Mouse (Mus musculus) kidney, postnatal 4 days (tissue): ENCODE data around the gene Ppp1r27.
"Not testable (repeated sequence)": the region's sequence is repeated elsewhere in the genome, so short reads cannot be mapped to it uniquely, and the experiment has no call there.

ENCODE experiments used
- DNase-seq, 2 experiments: peaks; one replicate each; pipeline ENCODE4 v3.0.0; 2021; ENCODE audit warnings: mixed read lengths in 2 of 2

Gene Ppp1r27

DNA sequence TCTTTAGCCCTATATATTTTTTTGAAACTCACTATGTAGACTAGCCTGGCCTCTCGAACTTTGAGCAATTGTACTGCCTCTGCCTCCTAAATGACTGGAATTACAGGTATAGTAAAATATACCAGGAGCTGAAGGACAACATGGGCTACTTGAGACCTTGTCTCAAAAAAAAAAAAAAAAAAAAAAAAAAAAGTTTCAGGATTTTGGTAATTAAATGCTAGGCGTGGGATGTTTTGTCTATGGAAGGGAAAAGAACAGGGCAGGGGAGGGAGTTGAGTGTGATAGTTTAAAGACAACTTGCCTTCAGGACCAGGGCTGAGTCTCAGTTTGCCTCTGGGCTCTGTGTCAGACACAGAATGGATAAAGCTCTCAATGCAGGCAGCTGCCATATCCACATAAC is 24.1 kb upstream of the Ppp1r27 start:
- no peak for DNase-seq

DNA sequence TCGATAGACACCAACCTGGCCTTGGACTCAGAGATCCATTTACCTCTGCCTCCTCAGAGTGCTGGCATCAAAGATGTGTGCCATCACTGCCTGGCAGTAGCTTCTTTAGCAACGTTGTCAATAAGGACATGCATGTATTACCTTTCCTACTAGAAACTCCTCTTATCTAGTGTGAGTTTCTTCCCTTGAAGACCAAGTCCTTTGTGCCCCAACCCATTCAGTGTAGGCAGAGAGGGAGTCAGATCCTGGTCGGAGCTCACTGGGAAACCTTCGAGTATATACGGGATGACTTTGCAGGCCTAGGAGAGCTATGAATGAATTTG is 23.3 kb upstream of the Ppp1r27 start:
- DNase-seq = no peak

DNA sequence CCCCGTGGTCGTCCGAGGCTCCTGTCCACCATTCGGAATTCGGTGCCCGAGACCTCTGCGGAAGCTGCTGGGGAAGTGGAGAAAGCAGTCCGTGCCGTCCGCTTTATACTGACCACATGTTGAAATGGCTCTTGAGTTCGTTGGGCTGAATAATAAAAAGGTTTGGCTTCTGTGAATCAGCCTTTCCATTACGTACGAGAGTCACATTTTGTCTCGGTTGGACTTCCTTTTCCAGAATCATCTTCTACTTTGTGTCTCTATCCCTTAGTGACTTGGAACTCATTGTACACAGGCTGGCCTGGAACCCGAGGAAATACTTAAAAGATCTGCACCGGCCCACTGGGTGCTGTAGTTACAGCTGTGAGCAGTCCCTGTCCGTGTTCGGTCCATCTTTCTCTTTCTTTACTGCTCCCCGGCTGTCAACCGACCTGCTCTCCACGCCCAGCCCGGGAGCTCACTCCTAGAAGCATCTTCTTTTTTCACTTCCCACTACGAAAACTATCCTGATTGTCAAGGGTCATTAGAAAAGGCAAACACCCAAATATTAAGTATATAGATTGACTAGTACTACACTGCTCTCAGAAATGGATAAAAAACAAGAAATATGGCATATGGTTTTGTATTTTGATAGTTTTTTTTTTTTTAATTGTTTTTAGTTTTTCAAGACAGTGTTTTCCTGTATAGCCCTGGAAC is 22.8 kb upstream of the Ppp1r27 start:
- DNase-seq = peak; percentile 17 to 38

DNA sequence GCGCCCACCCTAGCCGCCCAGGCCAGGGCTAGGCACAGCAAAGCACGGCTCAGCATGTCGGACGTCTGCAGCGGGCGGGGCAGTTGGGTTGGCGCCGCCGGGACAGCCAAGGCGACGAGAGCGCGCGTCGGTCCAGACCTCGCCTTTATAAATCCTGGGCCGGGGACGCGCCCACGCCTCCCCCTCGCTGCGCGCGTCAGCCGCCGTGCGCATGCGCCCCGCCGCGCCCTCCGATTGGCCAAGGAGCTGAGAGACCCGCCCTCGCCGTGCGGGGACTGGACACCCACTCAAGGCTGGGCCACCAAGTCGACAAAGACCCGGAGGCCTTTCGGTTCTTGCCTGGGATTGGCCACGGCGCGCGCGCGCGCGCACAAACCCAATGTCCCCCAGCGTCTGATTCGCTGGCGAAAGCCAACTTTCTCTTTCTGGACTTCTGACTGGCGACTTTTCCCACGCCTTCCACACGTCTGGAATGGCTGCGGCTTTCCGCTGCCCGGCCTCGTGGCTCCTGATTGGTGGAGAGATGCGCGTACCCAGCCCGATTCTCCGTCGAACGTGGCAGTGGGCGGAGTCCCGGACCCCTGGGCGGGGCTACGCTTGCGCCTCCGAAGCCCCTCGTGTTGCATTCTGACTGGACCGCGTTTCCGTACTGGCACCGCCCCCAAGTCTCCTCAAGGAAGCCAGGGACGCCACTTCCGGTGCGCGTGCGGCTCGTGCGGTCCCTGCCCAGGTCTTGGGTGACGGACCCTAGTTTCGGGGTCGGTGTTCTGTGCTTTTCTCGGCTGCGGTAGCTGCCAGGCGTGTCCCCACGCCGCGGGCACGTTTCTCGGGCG is 22.0 kb upstream of the Ppp1r27 start, which contains the start of gene P4hb:
Gene P4hb (minus strand): TSS at position 502 of the 833 bp plus-strand sequence.
- DNase-seq = peak; percentile 100

DNA sequence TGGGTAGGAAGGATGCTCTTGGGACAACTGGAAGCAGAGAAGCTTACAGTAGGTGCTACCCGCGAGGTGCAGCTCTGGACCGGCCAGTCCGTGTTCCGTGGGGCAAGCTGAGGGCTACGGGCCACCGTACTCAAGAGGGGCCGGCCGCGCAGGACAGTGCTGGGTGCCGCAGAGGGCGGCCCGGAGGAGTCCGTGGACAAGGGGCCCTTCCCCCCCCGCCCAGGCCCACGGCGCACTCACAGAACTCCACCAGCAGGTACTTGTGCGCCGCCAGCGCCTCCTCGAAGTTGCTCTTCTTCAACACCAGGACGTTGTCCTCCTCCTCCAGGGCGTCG is 21.5 kb upstream of the Ppp1r27 start:
- no peak for DNase-seq

DNA sequence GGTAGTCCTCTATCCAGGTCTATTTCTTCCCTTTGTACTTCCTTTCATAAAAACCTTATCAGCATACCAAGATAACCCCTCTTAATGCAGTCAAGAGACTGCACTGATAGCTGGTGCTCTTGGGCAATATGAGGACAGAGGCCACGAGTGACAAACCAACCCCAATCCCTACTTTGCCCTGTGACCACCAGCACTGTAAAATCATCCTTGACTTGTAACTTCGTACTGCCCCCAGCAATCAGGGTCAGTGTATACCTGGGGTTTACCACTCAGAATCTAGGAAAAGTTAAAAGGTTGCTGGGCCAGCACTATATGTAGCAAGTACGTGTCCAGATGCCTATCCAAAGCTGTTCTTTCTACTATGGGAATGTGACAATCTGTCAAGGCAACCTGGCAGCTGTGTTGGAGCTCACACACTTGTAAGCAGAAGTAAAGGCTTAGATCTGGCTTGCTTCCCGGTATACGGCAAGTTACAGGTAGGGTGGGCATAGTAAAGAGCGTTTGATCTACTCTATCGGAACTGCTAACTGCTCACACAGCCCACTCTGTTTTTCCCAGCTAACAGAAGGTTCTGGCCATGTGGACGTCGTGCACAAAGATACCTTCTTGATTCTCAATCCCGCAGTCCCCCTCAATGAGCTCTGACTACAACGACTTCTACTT is 21.0 kb upstream of the Ppp1r27 start:
- DNase-seq = no peak

DNA sequence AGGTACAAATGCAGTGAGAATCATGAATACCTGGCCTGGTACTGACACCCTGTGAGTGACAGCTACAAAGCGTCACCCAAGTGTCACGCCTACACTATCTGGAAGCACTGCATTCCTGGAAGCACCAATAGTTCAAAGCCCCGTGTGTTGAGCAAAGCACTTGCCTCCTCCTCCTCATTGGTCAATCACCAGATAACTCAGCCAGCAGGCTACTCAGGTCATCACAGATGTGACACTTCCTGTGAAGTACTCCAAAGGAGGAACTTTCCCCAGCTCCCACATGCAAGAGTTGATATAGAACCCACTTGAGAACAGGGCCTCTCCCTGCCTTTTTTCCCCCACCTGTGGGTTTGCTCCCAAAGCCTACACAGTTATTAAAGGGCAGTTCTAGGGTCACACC is 20.2 kb upstream of the Ppp1r27 start:
- no peak for DNase-seq

DNA sequence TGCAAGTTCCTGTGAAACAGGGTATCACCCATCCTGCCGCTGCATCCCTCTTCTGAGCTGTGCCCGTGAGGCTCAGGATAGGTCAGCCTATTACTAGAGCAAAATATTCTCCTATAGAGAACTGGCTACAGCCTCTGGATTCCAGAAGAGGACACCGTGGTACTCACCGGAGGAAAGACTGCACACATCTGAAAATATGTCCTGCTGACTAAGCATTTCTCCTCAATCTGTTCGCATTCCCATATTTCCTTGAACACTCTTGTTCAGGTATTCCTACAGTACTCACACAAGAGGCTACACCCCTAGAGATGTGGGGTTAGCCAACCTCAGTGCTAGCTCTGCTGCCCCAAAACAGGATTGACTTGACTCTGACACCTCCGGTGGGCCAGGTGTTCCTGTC is 17.4 kb upstream of the Ppp1r27 start:
- DNase-seq = no peak

DNA sequence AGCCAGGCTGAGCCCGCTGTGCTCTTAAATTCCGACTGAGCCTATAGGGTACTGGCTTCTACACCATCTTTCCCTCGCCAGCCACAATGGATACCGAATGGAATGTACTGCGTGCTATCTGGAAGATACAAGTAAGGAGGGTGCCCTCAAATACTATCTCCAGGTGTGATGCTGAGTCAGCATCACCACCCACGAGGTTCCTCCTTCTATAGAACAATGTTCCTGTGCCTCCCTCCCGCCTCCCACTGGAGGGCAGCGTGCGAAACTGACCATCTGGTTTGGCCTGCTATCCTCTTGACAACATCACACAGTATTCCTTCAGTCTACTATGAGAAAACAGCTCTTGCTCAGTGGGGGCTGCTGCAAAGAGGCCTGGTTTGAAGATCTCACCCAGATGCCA is 14.2 kb upstream of the Ppp1r27 start:
- no peak for DNase-seq

DNA sequence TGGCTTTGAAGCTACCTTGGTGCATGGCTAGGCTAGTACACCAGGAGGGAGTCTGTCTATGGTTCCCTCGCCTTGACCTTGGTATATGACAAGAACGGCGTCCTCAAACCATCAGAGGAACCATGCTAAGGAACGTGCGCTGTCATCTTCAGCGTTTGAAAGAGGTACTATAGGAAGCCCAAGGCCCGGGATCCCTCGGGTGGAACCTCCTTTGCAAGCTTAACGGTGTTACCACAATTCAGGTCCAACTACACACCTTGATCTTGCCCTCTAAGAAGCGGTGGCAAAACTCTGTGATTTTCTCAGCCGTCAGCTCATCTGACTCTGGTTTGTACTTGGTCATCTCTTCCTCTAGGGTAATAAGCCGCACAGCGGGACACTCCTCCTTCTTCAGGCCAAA is 12.0 kb upstream of the Ppp1r27 start:
- DNase-seq = no peak

DNA sequence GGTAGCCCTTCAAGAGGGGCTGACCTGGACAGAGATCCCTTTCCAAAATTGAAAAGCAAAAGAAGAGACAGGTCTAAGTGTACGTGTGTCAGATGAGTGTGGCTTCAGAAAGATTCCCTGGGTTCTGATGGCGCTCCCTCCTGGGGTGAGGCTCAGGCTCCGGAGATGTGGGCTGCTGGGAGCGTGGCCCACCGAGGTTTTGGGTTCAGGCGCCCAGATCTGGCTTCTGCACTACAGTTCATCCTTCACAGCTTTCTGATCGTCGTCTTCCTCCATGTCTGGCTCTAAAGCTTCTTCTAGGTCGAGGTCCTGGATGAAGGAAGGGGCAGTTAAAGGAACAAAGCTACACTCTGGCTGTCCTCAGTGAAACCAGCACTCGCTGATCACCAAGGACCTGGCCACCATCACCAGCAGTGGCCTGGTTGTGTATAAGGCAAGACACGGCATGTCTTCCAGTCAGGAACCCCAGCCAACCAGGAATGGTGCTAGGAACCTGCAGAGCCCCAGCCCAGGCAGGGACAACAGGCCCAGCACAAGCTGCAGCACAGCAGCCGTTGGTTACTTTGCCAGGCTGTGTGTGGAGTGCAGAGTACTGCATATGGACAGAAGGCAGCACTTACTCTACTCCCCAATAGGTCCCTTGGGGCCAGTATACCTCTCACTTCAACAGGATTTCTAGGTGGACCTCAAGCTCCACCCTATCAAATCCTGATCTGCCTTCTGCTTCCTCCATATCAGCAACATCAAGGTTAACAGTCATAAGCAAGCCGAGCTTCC is 10.2 kb upstream of the Ppp1r27 start:
- no peak for DNase-seq

DNA sequence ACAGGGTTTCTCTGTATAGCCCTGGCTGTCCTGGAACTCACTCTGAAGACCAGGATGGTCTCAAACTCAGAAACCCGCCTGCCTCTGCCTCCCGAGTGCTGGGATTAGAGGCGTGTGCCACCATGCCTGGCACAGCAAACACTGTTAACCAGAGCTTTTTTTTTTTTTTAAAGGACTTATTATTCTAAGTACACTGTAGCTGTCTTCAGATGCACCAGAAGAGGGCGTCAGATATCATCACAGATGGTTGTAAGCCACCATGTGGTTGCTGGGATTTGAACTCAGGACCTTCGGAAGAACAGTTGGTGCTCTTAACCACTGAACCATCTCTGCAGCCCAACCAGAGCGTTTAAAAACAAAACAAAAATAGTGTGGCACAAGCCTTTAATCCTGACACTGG is 7.9 kb upstream of the Ppp1r27 start:
- DNase-seq = not testable (repeated sequence)

DNA sequence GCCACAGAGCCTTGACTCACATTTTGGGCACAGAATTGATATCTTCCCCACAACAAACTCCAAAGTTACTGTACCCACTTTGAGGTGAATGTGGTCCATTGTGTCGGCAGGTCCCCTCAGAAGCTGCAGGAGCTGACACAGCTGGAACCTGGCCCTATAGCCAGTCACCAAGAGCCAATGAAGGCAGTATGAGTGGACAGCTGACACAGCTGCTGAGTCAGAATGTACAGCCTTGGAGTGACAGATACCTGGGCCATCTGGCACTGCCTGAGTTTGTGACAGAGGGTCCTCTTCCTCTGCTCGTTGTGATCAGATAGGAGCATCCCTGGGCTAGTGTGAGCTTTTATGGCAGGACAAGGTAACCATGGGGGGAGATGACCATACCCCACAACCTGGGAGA is 4.3 kb upstream of the Ppp1r27 start:
- DNase-seq = no peak

DNA sequence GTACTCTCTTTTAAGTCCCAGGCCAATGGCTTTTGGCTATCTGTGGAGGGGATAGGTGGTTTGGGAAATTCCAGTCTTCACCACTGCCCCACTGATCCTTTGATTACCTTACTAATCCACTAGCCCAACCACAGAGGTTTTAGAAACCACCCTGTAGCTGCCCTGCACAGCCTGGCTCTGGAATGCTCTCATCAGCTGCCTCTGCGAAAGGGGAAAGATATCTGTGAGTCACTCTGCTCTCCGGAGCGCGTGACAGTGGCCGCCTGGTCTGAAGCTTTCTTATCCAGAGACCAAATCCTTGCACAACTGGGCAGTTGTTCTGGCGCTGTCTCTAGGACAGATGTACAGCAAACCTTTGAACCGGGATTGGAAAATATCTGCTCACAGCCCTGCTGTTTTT is 3.9 kb upstream of the Ppp1r27 start:
- DNase-seq = no peak

DNA sequence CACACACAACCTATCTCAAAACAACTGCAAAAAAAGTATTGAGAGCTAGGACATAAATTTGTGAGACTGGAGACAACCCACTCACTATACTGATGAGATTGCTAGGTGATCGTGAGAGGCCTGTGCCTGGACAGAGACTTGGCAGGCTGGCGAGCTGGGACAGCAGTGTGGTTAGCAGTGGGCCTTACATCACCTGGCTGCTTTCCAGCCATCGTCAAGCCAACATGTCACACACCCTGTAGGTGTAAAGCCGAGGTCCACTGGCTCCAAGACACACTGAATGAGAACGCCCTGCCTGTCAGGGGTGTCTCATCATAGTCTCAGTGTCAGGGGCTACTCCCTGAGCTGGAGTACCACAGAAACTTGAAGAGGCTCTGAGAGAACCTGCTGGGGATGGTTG is 1.8 kb upstream of the Ppp1r27 start:
- no peak for DNase-seq

DNA sequence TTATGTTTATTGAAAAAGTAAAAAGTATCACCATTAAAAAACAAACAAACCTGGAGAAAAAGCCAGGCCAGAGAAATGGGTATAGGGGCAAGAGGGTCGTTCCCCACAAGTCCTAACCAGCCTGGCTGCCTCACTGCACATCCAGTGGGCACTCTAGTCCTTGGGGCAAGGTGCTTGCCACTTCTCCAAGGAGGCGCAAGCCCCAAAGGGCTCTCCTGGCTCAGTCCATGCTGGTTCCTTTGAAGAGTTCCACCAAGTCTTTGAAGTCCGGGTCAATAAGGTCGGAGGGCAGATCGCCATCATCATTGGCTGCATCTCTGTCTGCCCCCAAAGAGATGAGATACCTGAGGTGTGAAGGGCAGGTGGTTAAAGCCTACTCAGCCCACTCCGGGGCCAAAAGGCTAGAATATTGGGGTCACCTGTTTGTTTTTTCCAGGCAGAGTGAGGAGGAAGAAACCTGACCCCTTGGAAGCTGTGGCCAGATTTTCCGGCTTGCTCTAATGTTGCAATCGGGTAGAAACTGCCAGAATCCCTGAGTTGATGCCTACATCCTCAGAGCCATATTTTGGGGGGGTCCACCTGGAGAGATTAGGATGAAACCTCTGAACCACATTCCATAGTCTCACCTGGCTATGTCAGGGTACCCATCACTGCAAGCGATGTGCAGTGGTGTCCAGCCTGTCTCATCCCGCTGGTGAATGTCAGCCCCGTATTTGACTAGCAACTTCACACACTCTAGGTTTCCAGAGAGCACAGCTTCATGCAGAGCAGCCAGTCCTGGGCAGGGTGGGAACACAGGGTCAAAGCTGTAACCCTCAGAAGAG is 734 bp downstream of the Ppp1r27 start:
- DNase-seq = no peak

DNA sequence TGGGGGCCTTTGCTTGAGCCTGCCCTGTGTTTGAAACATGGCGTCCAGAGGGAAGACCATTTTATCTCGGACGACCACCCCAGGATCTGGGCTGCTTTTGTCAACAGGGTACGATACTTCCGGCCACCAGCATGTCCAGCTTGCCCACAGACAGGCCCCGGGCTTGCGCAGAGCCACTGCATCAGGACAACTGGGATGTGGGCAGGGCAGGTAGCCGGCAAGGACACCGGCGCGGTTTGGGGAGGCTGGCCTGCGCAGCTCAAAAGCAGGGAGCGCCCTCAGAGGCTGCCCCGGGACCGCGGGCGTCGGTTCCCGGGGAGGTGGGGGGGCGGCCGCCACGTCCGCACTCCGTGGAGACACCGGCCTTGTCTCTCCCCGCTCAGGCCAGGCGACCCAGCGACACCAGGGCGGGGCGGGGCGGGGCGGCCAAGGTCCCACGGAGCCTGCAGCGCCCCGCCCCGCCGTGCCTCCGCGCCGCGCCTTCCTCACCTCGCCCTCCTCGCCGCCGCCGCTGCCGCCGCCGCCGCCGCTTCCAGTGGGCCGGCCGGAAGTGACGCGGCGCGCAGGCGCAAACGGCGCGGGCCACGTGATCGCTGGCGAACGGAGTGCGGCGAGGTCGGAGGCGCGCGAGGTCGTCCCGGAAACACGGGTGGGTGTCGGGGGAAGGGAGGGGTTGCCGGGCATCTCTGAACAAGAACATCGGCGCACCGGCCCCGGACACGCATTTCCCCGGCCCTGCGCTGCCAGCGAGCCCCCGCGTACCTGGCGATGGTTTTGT is 1.6 kb downstream of the Ppp1r27 start, which contains the start of gene Mcrip1:
Gene Mcrip1 (minus strand): TSS at position 560 of the 778 bp plus-strand sequence.
- DNase-seq = peak; percentile 96 to 97

DNA sequence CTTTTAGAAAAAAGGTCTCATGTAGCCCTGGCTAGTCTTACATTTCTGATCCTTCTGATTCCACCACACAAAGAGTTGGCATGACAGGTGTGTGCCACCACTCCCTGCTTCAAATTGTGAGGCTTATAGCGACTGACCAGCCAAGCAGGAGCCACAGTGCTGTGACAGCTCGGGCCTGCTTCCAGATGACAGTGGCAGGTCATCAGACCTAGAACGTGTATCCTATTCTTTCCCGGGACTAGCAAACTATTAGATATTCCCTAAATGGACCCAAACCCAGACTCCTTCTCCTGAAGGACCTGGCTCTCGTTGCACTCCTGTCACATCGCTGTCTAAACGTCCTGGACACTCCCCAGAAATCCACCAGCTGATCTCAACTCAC is 2.2 kb downstream of the Ppp1r27 start:
- no peak for DNase-seq

DNA sequence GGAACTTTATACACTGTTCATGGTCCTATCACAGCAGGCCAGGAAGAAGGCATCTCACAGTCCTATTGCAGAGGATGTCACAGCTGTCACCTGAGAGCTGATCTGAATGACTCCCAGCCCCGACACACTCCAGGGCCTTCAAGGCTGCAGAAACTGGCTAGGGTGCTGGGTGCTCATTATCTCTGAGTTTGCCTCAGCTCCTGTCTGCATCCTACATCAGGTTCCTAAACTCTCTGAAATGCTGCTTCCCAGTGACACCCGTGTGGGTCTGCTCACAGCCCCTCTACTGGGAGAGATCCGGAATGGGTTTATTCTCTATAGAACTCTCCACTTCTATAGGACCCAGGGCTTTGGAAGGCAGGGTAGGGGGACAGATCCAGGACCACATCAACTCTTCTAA is 2.7 kb downstream of the Ppp1r27 start:
- no peak for DNase-seq

DNA sequence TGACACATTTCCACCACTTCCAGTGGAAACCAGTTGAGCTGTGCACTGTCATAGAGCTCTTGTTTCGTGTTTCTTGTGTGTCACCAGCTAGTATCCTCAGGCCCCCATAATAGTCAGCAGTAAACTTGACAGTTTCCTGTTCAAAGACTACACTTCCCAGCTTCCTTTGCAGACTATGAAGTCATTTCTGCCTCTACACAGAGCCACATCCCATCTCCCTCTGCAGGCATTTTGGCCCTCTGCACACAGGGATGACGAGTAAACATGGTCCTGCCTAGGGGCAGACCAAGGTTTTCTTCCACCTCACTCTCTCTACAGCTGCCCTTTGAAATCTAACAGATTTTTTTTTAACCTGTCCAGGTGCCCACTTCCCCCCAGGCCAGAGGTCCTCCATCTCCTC is 3.5 kb downstream of the Ppp1r27 start:
- DNase-seq = peak in 1 of 2 experiments; percentile 39

DNA sequence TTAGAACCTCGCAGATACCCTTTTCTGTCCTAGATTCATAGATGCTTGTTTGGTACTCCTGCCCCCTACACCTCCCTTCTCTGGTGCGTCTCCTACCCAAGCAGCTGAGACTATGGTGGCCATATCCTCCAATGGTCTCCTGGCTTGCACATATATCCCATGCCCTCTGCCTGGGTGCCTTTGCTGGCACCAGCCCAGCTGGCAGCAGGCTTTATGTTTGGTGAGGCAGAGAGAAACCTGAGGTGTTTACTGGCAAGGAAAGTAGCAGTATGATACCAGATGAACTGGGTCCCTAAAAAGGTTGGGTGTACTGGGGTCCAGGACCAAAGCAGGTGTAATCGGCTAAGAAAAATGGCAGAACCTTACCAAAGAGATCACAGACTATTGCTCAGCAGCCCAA is 5.0 kb downstream of the Ppp1r27 start:
- DNase-seq = peak in 1 of 2 experiments; percentile 42

DNA sequence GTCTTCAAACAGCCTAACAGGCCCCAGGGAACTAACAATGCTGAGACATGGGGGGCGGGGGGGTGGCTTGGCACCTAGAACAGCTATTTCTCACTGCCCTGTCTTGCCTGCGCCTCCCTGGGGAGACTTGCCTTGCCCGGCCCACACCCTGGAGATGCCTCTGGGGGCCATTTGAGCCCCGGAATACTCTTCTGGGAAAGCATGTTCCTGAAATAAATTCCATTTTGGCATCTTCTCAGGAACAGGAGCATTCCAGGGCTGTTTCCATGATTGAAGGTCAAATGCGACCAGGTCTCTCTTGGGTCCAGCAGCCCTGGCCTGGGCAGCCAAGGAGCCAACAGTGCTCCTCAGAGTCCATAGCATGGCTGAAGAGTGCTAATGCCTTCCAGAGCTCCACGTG is 8.6 kb downstream of the Ppp1r27 start:
- DNase-seq = no peak
